Mouse (Mus musculus) splenic B cell, adult 2 months (primary cell): ENCODE results near the gene Lce1j.
"Not testable (repeated sequence)": the region's sequence is repeated elsewhere in the genome, so short reads cannot be mapped to it uniquely, and the experiment has no call there.

Experiments
- DNase-seq: peaks from one replicate; pipeline ENCODE4 v3.0.0-alpha.2; 2011; ENCODE audit warnings: low read depth, low spot score
- H3K27me3 ChIP-seq: 2 replicates; pipeline ENCODE4 v1.6.1; 2012; ENCODE audit warnings: mild to moderate bottlenecking, low read length, moderate library complexity, mixed read lengths; ENCODE audit not compliant: control insufficient read depth, poor library complexity, insufficient read depth, severe bottlenecking
- H3K36me3 ChIP-seq: 2 replicates; pipeline ENCODE4 v1.6.1; 2012; ENCODE audit warnings: mild to moderate bottlenecking, low read length, moderate library complexity, mixed read lengths; ENCODE audit not compliant: control insufficient read depth, poor library complexity, insufficient read depth, severe bottlenecking

Lce1j gene

GRCm38 (mm10) chr3:92790414-92790813 lies at the start of gene Lce1j:
TSS of gene Lce1j (minus strand) at chr3:92790514.
- no peaks in the 10 kb centered on the region for H3K27me3 ChIP-seq
- H3K36me3 ChIP-seq = no peaks in the 10 kb centered on the region
- DNase-seq = no peak

- H3K27me3 ChIP-seq = no peaks in the 10 kb centered on the region
- no peaks in the 10 kb centered on the region for H3K36me3 ChIP-seq
- no peak for DNase-seq
Observed at GRCm38 (mm10) chr3:92827108-92827507, 36.8 kb upstream of the Lce1j start, which contains the start of gene Kprp. TSS of gene Kprp (minus strand) at chr3:92827247.

GRCm38 (mm10) chr3:92825808-92826207 lies 35.5 kb upstream of the Lce1j start:
- no peaks in the 10 kb centered on the region for H3K27me3 ChIP-seq
- no peak for DNase-seq
- no peaks in the 10 kb centered on the region for H3K36me3 ChIP-seq

GRCm38 (mm10) chr3:92816036-92816435 lies 25.7 kb upstream of the Lce1j start:
- not testable (repeated sequence) for DNase-seq, H3K27me3 ChIP-seq, H3K36me3 ChIP-seq

- Histone ChIP-seq H3K27me3 (no peaks in the 10 kb centered on the region), H3K36me3 (no peaks in the 10 kb centered on the region)
- DNase-seq = no peak
Observed at GRCm38 (mm10) chr3:92815581-92815980, 25.3 kb upstream of the Lce1j start.

- no peaks in the 10 kb centered on the region for H3K27me3 ChIP-seq
- H3K36me3 ChIP-seq = no peaks in the 10 kb centered on the region
- no peak for DNase-seq
Observed at GRCm38 (mm10) chr3:92807791-92808190, 17.5 kb upstream of the Lce1j start, which contains the start of gene Lce1k. TSS of gene Lce1k (minus strand) at chr3:92807891.

GRCm38 (mm10) chr3:92778799-92779198 lies 11.5 kb downstream of the Lce1j start, which contains the start of gene Lce1i:
TSS of gene Lce1i (minus strand) at chr3:92778899.
- H3K36me3 ChIP-seq = no peaks in the 10 kb centered on the region
- no peaks in the 10 kb centered on the region for H3K27me3 ChIP-seq
- no peak for DNase-seq

GRCm38 (mm10) chr3:92771573-92771972 lies 18.7 kb downstream of the Lce1j start:
- Histone ChIP-seq H3K36me3 (no peaks in the 10 kb centered on the region), H3K27me3 (no peaks in the 10 kb centered on the region)
- no peak for DNase-seq

- H3K27me3 ChIP-seq = no peaks in the 10 kb centered on the region
- no peaks in the 10 kb centered on the region for H3K36me3 ChIP-seq
- DNase-seq = no peak
Observed at GRCm38 (mm10) chr3:92764965-92765364, 25.3 kb downstream of the Lce1j start, which contains the start of gene Lce1h. TSS of gene Lce1h (minus strand) at chr3:92765065.

GRCm38 (mm10) chr3:92753197-92753596 lies 37.1 kb downstream of the Lce1j start:
- Histone ChIP-seq H3K27me3 (no peaks in the 10 kb centered on the region), H3K36me3 (no peaks in the 10 kb centered on the region)
- DNase-seq = no peak

- DNase-seq = no peak
- Histone ChIP-seq H3K27me3 (no peaks in the 10 kb centered on the region), H3K36me3 (no peaks in the 10 kb centered on the region)
Observed at GRCm38 (mm10) chr3:92752238-92752637, 38.1 kb downstream of the Lce1j start, which contains the start of gene Lce1g. TSS of gene Lce1g (minus strand) at chr3:92752338.

- no peaks in the 10 kb centered on the region for H3K36me3 ChIP-seq
- no peaks in the 10 kb centered on the region for H3K27me3 ChIP-seq
- no peak for DNase-seq
Observed at GRCm38 (mm10) chr3:92738996-92739395, 51.3 kb downstream of the Lce1j start, which contains the start of gene Gm38119. TSS of gene Gm38119 (minus strand) at chr3:92739096.
